Mouse (Mus musculus) hindbrain, embryonic 13.5 days (tissue): ENCODE data around the gene Ltbp4. TPM values are rescaled to one million over a fixed set of nuclear protein-coding genes. Genes with fewer than 3 reads are reported as not detected.

Experiments used
- ATAC-seq: fragments of 200-750 bp; cut with Nextera tagmentation; 2 replicates; pipeline ENCODE4 v1.8.0; 2017; ENCODE audit warnings: moderate TSS enrichment; ENCODE audit not compliant: low FRiP score
- H3K27ac ChIP-seq: fragments of 300-500 bp; sonication (generic); 2 replicates; pipeline ENCODE4 v1.5.1; 2015; ENCODE audit warnings: inconsistent platforms, mild to moderate bottlenecking, moderate library complexity
- H3K27me3 ChIP-seq: fragments of 300-500 bp; sonication (generic); 2 replicates; pipeline ENCODE4 v1.6.1; 2015; ENCODE audit warnings: mild to moderate bottlenecking, inconsistent platforms
- H3K36me3 ChIP-seq: fragments of 300-500 bp; sonication (generic); 2 replicates; pipeline ENCODE4 v1.6.1; 2015; ENCODE audit warnings: mild to moderate bottlenecking, inconsistent platforms
- H3K4me1 ChIP-seq: fragments of 300-500 bp; sonication (generic); replicated peaks from 2 replicates; pipeline ENCODE4 v1.6.1; 2015; ENCODE audit warnings: inconsistent platforms
- H3K4me2 ChIP-seq: fragments of 300-500 bp; sonication (generic); 2 replicates; pipeline ENCODE4 v1.6.1; 2015; ENCODE audit warnings: inconsistent platforms, mild to moderate bottlenecking, moderate library complexity
- H3K4me3 ChIP-seq: fragments of 300-500 bp; sonication (generic); 2 replicates; pipeline ENCODE4 v1.5.1; 2015; ENCODE audit warnings: mild to moderate bottlenecking, inconsistent platforms
- H3K9ac ChIP-seq: fragments of 300-500 bp; sonication (generic); 2 replicates; pipeline ENCODE4 v1.6.1; 2015; ENCODE audit warnings: mild to moderate bottlenecking, inconsistent platforms
- H3K9me3 ChIP-seq: fragments of 300-500 bp; sonication (generic); 2 replicates; pipeline ENCODE4 v1.6.1; 2016; ENCODE audit warnings: inconsistent platforms
- WGBS: fragments of 180-500 bp; shearing (Covaris S2); methylation state at CpG from one replicate; pipeline ENCODE4 v1.1.7; 2015; 5-methylcytosine and 5-hydroxymethylcytosine counted together
- polyA plus RNA-seq: library from polyadenylated mRNA; unstranded; fragments of >200 nt; fragmentation: Nextera tagmentation; extraction: Ambion mirVana; gene quantifications from 2 replicates; pipeline ENCODE4 v1.2.1, GENCODE M21; 2015

Ltbp4 gene
- polyA plus RNA-seq, 1 experiment from 2014 or later: 5.4 TPM

DNA sequence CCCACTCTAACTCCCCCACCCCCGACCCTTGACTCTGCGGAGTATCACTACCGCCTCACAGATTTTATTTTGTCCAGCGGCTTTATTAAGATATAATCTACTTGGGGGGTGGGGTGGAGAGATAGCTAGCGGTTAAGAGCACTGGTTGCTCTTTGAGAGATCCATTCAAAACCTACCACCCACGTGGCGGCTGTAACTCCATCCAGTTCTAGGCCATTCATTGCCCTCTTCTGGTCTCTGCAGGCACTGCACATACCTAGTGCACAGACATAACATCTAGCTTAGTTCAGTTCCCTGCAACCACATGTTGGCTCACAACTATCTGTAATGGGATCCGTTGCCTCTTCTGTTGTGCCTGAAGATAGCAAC is 51.8 kb downstream of the Ltbp4 start:
- Histone ChIP-seq H3K27me3 (peaks cover 18% of the 10 kb centered on the region), H3K9me3 (no peaks in the 10 kb centered on the region), H3K36me3 (peaks cover 22% of the 10 kb centered on the region), H3K4me3 (no peak overlapping the region), H3K27ac (no peak overlapping the region), H3K4me2 (peak overlapping the region; percentile 29; the same call in 1 of the 2 replicates), H3K4me1 (peaks cover 8% of the 10 kb centered on the region; the same call in 1 of the 2 replicates), H3K9ac (no peak overlapping the region)
- 8% methylated on average over 8 of the region's 8 CpGs for WGBS
- peak; percentile 72 for ATAC-seq

GRCm38 (mm10) chr7:27284865-27285697 is 52.4 kb downstream of the Ltbp4 start:
- Histone ChIP-seq H3K4me1 (peaks cover 8% of the 10 kb centered on the region; the same call in 1 of the 2 replicates), H3K9ac (peak overlapping the region; percentile 43; the same call in 1 of the 2 replicates), H3K27ac (no peak overlapping the region), H3K9me3 (no peaks in the 10 kb centered on the region), H3K36me3 (peaks cover 28% of the 10 kb centered on the region), H3K4me2 (peak overlapping the region; percentile 29), H3K27me3 (peaks cover 18% of the 10 kb centered on the region), H3K4me3 (no peak overlapping the region)
- ATAC-seq: peak; percentile 60
- WGBS: 2% methylated on average over 28 of the region's 28 CpGs

DNA sequence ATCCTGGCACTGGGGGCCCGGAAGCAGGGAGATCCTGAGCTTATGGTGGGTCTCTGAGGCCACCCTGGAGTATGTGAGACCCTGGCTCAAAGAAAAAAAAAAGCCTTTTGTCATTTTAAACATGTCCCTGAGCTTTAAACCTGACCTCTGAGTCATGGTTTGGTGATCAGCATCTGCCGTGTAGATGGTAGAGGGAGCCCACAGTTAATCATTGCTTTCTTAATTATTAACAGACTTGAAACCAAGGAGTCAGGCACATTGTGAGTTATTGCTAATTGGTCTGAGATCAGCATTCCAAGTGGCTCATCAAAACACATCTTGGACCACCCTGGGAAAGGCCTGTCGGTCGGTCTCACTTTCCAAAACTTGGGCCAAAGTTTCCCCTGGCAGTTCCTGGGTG is 55.3 kb downstream of the Ltbp4 start:
- H3K27me3 ChIP-seq: peaks cover 15% of the 10 kb centered on the region
- H3K4me3 ChIP-seq: no peak overlapping the region
- no peak overlapping the region for H3K9ac ChIP-seq
- no peak for ATAC-seq
- no peak overlapping the region for H3K4me2 ChIP-seq
- no peak overlapping the region for H3K27ac ChIP-seq
- H3K4me1 ChIP-seq: peaks cover 8% of the 10 kb centered on the region; the same call in 1 of the 2 replicates
- no peaks in the 10 kb centered on the region for H3K9me3 ChIP-seq
- WGBS: 65% methylated on average over 4 of the region's 4 CpGs
- H3K36me3 ChIP-seq: peaks cover 57% of the 10 kb centered on the region

GRCm38 (mm10) chr7:27281717-27282116 is 55.8 kb downstream of the Ltbp4 start:
- Histone ChIP-seq H3K4me3 (no peak overlapping the region), H3K4me2 (no peak overlapping the region), H3K9ac (no peak overlapping the region), H3K4me1 (peaks cover 8% of the 10 kb centered on the region; the same call in 1 of the 2 replicates), H3K27me3 (peaks cover 15% of the 10 kb centered on the region), H3K36me3 (peaks cover 62% of the 10 kb centered on the region), H3K9me3 (no peaks in the 10 kb centered on the region), H3K27ac (no peak overlapping the region)
- ATAC-seq: no peak
- WGBS: 71% methylated on average over 13 of the region's 13 CpGs

DNA sequence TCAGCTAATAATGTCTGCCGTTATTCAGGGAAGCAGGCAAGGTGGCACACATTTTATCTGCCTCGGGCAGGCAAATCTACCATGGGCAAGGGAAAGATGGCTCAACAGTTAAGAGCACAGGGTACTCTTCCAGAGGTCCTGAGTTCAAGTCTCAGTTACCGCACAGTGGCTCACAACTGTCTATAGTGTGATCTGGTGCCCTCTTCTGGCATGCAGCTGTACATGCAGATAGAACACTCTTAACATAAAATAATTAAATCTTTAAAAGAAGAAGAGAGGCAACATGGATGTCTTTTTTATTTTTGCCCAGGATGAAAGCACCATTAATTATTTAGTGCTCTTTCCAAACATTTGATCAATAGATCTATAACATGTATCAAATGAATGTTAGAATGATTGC is 60.3 kb downstream of the Ltbp4 start:
- no peak for ATAC-seq
- Histone ChIP-seq H3K27me3 (no peaks in the 10 kb centered on the region), H3K4me1 (no peaks in the 10 kb centered on the region), H3K9me3 (no peaks in the 10 kb centered on the region), H3K4me2 (no peak overlapping the region), H3K27ac (no peak overlapping the region), H3K9ac (no peak overlapping the region), H3K4me3 (no peak overlapping the region), H3K36me3 (peaks cover 90% of the 10 kb centered on the region)
- WGBS: 94% methylated on average over 3 of the region's 3 CpGs

DNA sequence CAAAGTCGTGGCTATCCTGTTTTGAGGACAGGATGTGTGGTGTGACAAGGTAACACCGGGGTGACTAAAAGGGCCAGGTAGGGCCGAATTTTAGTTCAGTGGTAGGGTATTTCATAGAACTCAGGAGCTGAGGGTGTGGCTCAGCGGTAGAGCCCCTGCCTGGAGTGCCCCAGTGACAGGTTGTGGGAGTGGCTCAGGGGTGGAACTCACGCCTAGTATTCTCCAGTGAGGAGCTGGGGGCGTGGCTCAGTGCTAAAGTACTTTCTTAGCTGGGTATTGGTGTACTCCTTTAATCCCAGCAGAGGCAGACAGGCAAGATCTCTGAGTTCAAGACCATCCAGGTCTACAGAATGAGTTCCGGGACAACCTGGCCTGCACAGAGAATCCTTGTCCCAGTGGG is 61.5 kb downstream of the Ltbp4 start:
- Histone ChIP-seq H3K9me3 (no peaks in the 10 kb centered on the region), H3K4me3 (no peak overlapping the region), H3K27me3 (no peaks in the 10 kb centered on the region), H3K27ac (no peak overlapping the region), H3K4me1 (no peaks in the 10 kb centered on the region), H3K4me2 (no peak overlapping the region), H3K36me3 (peaks cover 90% of the 10 kb centered on the region), H3K9ac (no peak overlapping the region)
- ATAC-seq: no peak
- WGBS: 65% methylated on average over 7 of the region's 7 CpGs

DNA sequence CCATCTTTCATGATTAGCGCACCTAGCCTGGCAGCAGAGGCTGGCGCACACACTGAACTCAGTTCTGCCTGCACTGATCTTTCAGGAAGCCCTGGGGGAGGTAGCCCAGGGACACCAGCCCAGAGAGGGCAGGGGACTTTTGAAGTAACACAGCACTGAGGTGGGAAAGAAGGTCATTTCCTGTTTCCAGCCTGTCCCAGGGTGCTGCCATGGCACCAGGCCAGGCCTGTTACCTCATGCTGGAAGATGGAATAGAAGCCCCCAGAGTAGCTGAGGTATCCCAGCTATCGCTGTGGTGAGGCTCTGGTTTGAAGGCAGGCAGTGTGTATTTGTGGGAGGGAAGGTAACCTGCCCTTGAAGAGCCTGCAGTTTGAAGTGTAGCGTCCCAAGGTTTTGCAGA is 62.6 kb downstream of the Ltbp4 start:
- no peak overlapping the region for H3K27ac ChIP-seq
- no peak for ATAC-seq
- no peak overlapping the region for H3K4me3 ChIP-seq
- 92% methylated on average over 4 of the region's 4 CpGs for WGBS
- no peak overlapping the region for H3K9ac ChIP-seq
- no peaks in the 10 kb centered on the region for H3K4me1 ChIP-seq
- no peaks in the 10 kb centered on the region for H3K27me3 ChIP-seq
- H3K4me2 ChIP-seq: no peak overlapping the region
- peaks cover 90% of the 10 kb centered on the region for H3K36me3 ChIP-seq
- H3K9me3 ChIP-seq: no peaks in the 10 kb centered on the region

DNA sequence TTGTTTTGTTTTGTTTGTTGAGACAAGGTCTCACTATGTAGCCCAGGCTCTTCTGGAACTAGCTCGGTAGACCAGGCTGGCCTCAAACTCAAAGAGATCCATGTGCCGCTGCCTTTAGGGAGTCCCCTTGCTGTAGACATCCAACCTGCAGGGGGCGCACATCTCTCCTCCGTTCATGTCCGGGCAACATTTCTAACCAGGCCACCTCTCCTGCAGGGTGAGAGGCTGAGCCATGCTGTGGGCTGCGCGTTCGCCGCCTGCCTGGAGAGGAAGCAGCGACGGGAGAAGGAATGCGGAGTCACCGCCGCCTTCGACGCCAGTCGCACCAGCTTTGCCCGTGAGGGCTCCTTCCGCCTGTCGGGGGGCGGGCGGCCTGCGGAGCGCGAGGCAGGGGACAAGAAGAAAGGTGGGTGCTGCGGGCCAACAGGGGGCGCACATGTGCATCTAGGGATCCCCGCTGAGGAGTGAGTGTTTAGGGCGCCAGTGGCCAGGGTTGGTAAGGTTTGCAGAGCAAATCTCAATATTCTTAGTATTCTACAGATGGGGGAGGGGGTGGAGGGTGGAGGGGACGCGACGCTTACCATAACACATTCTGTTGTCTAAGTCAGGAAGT is 63.6 kb downstream of the Ltbp4 start:
- Histone ChIP-seq H3K4me2 (no peak overlapping the region), H3K4me3 (no peak overlapping the region), H3K4me1 (no peaks in the 10 kb centered on the region), H3K9ac (no peak overlapping the region), H3K27me3 (no peaks in the 10 kb centered on the region), H3K36me3 (peaks cover 90% of the 10 kb centered on the region), H3K27ac (no peak overlapping the region), H3K9me3 (no peaks in the 10 kb centered on the region)
- WGBS: 59% methylated on average over 32 of the region's 32 CpGs
- ATAC-seq: no peak

GRCm38 (mm10) chr7:27271423-27271822 is 66.1 kb downstream of the Ltbp4 start:
- no peak for ATAC-seq
- Histone ChIP-seq H3K9me3 (no peaks in the 10 kb centered on the region), H3K27me3 (no peaks in the 10 kb centered on the region), H3K4me3 (no peak overlapping the region), H3K4me1 (no peaks in the 10 kb centered on the region), H3K36me3 (peaks cover 90% of the 10 kb centered on the region), H3K27ac (no peak overlapping the region), H3K4me2 (no peak overlapping the region), H3K9ac (no peak overlapping the region)
- WGBS: 92% methylated on average over 8 of the region's 8 CpGs

DNA sequence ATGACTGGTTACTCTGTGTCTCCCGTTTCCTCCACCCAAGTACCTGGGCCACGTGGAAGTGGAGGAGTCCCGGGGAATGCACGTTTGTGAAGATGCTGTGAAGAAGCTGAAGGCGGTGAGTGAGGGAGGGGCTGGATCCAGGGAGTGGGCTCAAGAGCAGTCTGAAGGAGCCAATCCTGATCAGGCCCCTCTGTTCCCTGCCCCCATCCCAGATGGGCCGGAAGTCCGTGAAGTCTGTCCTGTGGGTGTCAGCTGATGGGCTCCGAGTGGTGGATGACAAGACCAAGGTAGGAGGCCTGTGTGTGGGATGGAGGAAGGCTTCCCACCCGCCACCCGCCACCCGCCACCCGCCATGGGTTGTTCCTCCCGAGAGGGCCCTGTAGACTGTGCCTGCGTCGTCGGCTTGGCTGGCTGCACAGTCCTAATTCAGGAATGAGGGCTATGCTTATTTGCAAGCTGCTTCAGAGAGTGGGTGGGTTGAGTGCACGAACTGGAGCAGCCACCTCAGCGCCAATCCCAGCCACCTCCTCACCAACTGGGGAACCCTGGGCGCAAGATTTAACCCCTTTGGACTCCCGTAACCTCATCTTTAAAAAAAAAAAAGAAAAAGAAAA is 70.9 kb downstream of the Ltbp4 start:
- H3K27me3 ChIP-seq: no peaks in the 10 kb centered on the region

DNA sequence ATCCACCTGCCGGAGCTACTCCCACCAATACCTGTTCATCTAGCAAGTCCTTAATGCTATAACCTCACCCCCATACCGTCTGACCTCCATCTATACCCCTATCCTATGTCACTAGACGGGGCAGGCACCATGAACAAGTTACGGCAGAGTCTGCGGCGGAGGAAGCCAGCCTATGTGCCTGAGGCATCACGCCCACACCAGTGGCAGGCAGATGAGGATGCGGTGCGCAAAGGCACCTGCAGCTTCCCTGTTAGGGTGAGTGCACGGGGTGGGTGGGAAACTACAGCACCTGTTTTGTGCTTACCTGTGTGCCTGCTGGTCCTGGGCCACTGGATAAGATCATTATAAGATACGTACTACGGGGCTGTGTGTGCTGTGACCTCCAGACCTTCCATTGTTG is 72.7 kb downstream of the Ltbp4 start:
- H3K4me2 ChIP-seq: no peak overlapping the region
- peaks cover 25% of the 10 kb centered on the region for H3K4me1 ChIP-seq
- no peaks in the 10 kb centered on the region for H3K9me3 ChIP-seq
- peaks cover 80% of the 10 kb centered on the region for H3K36me3 ChIP-seq
- ATAC-seq: no peak
- no peaks in the 10 kb centered on the region for H3K27me3 ChIP-seq
- H3K27ac ChIP-seq: no peak overlapping the region
- H3K4me3 ChIP-seq: no peak overlapping the region
- 94% methylated on average over 12 of the region's 12 CpGs for WGBS
- H3K9ac ChIP-seq: no peak overlapping the region

More for the DNA sequence above, 70.9 kb downstream of the Ltbp4 start:
- H3K36me3 ChIP-seq: peaks cover 99% of the 10 kb centered on the region
- no peaks in the 10 kb centered on the region for H3K9me3 ChIP-seq
- H3K4me3 ChIP-seq: no peak overlapping the region
- WGBS: 75% methylated on average over 20 of the region's 20 CpGs
- no peak overlapping the region for H3K27ac ChIP-seq
- ATAC-seq: no peak
- H3K4me2 ChIP-seq: no peak overlapping the region
- H3K9ac ChIP-seq: no peak overlapping the region
- peaks cover 7% of the 10 kb centered on the region for H3K4me1 ChIP-seq

DNA sequence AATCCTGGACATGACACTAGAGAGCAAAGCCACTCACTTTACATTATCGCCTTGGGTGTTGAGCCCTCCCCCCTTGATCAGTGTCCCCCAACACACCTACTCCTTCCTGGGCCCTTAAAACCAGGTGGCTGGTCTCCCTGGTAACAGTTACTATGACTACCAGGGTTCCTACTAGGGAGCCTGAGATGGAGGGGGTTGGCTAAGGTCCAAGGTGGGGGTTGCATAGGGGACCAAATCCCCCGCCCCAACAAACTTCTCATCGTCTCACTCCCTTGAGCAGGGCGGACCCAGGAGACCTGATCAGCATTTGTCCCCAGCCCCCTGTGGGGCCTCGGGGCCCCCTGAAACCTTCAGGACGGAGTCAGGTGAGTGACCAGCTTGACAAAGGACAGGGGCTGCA is 75.6 kb downstream of the Ltbp4 start:
- 80% methylated on average over 6 of the region's 6 CpGs for WGBS
- no peaks in the 10 kb centered on the region for H3K27me3 ChIP-seq
- peaks cover 52% of the 10 kb centered on the region for H3K36me3 ChIP-seq
- H3K27ac ChIP-seq: no peak overlapping the region
- H3K4me2 ChIP-seq: peak overlapping the region; percentile 76; the same call in 1 of the 2 replicates
- H3K9me3 ChIP-seq: no peaks in the 10 kb centered on the region
- no peak overlapping the region for H3K4me3 ChIP-seq
- H3K4me1 ChIP-seq: peaks cover 41% of the 10 kb centered on the region
- no peak for ATAC-seq
- no peak overlapping the region for H3K9ac ChIP-seq
